Mouse (Mus musculus): Measurements from ENCODE around the gene Resf1. TPM values are rescaled to one million over a fixed set of nuclear protein-coding genes. Genes with fewer than 3 reads are reported as not detected.

Resf1 gene
- total and polyA plus RNA-seq, 2 experiments from 2014 or later, result 22.4 to 25.1 TPM

DNA sequence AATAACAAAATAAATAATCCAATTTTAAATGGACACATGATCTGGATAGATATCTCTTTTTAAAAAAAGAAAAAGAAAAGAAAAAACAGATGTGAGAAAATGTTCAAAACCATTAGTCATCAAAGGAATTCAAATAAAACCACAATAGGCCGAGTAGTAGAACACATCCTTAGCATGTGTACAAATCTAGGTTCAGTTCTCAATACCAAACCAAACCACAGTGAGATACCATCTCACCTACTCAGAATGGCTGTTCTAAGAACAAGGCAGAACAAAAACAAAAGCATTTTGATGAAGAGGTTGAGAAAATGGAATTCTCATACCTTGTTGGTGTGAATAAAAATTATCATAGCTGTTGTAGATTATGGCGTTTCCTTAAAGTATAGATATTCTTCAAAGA is 57.2 kb downstream of the Resf1 start:
- no peak overlapping the region for H3K27ac ChIP-seq
- H3K27me3 ChIP-seq (ENCODE audit: insufficient read depth, low read length), result no peaks in the 10 kb centered on the region
- 94% methylated on average over 2 of the region's 2 CpGs for WGBS
- no peak overlapping the region for H3K9ac ChIP-seq (replicated peaks; ENCODE audit: low read length)
- H3K4me3 ChIP-seq (ENCODE audit: low read length), result no peak overlapping the region
- no peaks in the 10 kb centered on the region for H3K36me3 ChIP-seq (ENCODE audit: insufficient read depth, low read length)
- DNase-seq (ENCODE audit: low spot score) (no peak), ATAC-seq (no peak)
- H3K4me1 ChIP-seq (ENCODE audit: insufficient read depth, low read length), result no peaks in the 10 kb centered on the region
- TF ChIP-seq CTCF (IDR thresholded peaks at IDR 0.05; ENCODE audit: low read depth), result no peak
- no peak overlapping the region for H3K4me2 ChIP-seq (ENCODE audit: low read depth, low read length)
- H3K9me3 ChIP-seq (ENCODE audit: low read length), result no peaks in the 10 kb centered on the region

DNA sequence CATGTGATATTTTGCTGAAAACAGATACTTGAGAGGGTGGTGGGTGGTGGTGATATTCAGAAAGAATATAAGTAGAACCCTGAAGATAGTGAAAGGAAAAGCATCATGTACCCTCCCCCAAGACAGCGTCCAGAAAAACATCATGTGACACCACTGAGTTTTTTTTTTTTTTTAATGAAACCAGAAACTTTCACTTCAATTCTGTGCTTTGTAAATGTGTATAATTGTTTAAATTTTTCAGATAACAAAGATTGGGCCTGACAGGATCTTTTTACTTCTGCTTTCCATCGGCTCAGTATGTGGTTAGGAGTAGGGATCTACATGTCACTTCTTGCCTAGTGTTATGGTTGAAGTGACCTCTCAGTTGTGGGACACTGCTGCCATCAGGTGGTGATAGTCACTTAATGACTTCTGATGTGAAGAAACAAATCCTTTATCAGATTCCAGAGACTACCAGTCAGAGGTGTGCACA is 65.8 kb downstream of the Resf1 start:
- H3K27ac ChIP-seq, result no peak overlapping the region
- peak; percentile 78 for DNase-seq (ENCODE audit: low spot score)
- H3K4me3 ChIP-seq (ENCODE audit: low read length), result no peak overlapping the region
- TF ChIP-seq CTCF (IDR thresholded peaks at IDR 0.05; ENCODE audit: low read depth), result peak; percentile 72
- WGBS, result 71% methylated on average over 2 of the region's 2 CpGs
- no peaks in the 10 kb centered on the region for H3K4me1 ChIP-seq (ENCODE audit: insufficient read depth, low read length)
- no peaks in the 10 kb centered on the region for H3K36me3 ChIP-seq (ENCODE audit: insufficient read depth, low read length)
- H3K9me3 ChIP-seq (ENCODE audit: low read length), result no peaks in the 10 kb centered on the region
- H3K9ac ChIP-seq (replicated peaks; ENCODE audit: low read length), result no peak overlapping the region
- no peaks in the 10 kb centered on the region for H3K27me3 ChIP-seq (ENCODE audit: insufficient read depth, low read length)
- ATAC-seq, result peak; percentile 59; the same call in 1 of the 2 replicates
- H3K4me2 ChIP-seq (ENCODE audit: low read depth, low read length), result no peak overlapping the region

DNA sequence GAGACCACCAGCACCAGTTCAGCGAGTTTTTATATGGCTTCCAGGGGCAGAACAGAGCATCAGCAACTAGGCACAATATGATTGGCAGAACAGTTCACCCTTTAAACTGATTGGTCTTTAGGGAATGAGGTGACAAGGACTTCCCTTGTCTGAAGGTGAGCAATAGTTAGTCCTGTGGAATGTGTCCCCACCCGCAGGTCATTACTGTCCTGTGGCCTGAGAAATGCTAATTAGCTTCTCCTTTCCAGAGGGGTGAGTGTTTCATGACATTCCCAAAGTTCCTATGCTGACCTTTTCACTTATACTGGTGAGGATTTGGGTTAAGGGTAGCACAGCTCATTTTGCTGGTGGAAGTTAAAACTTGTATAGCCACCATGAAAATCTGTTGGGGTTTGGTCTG is 74.3 kb downstream of the Resf1 start:
- no peaks in the 10 kb centered on the region for H3K4me1 ChIP-seq (ENCODE audit: insufficient read depth, low read length)
- ATAC-seq (no peak), DNase-seq (ENCODE audit: low spot score) (no peak)
- WGBS, result 89% methylated on average over 2 of the region's 2 CpGs
- H3K9me3 ChIP-seq (ENCODE audit: low read length), result no peaks in the 10 kb centered on the region
- H3K4me2 ChIP-seq (ENCODE audit: low read depth, low read length), result no peak overlapping the region
- no peak overlapping the region for H3K27ac ChIP-seq
- TF ChIP-seq CTCF (IDR thresholded peaks at IDR 0.05; ENCODE audit: low read depth), result no peak
- no peaks in the 10 kb centered on the region for H3K27me3 ChIP-seq (ENCODE audit: insufficient read depth, low read length)
- no peak overlapping the region for H3K9ac ChIP-seq (replicated peaks; ENCODE audit: low read length)
- no peak overlapping the region for H3K4me3 ChIP-seq (ENCODE audit: low read length)
- H3K36me3 ChIP-seq (ENCODE audit: insufficient read depth, low read length), result no peaks in the 10 kb centered on the region

Other genes starting within 250 kb of the Resf1 start
- gene Dennd5b, start 207.7 kb upstream of the Resf1 start, total RNA-seq (2014; rRNA removed), result 42.4 and 61.0 TPM in 2 replicates
- 11.9 TPM in 2 replicates for gene Dennd5b, start 207.7 kb upstream of the Resf1 start, polyA plus RNA-seq (2015; fragmentation: Nextera tagmentation; extraction: Ambion mirVana)
- gene Gm10203, start 179.2 kb upstream of the Resf1 start, total RNA-seq (2014; rRNA removed), result not detected in 2 replicates
- gene Gm10203, start 179.2 kb upstream of the Resf1 start, polyA plus RNA-seq (2015; fragmentation: Nextera tagmentation; extraction: Ambion mirVana), result not detected in 2 replicates
- gene Etfbkmt, start 169.6 kb upstream of the Resf1 start, total RNA-seq (2014; rRNA removed), result 3.0 and 4.9 TPM in 2 replicates
- gene Etfbkmt, start 169.6 kb upstream of the Resf1 start, polyA plus RNA-seq (2015; fragmentation: Nextera tagmentation; extraction: Ambion mirVana), result 6.6 TPM in 2 replicates
- gene Amn1, start 120.7 kb upstream of the Resf1 start, total RNA-seq (2014; rRNA removed), result 37.5 and 61.6 TPM in 2 replicates
- 88.8 and 90.6 TPM in 2 replicates for gene Amn1, start 120.7 kb upstream of the Resf1 start, polyA plus RNA-seq (2015; fragmentation: Nextera tagmentation; extraction: Ambion mirVana)
- gene Bicd1, start 99.5 kb downstream of the Resf1 start, total RNA-seq (2014; rRNA removed), result 33.0 and 38.3 TPM in 2 replicates
- gene Bicd1, start 99.5 kb downstream of the Resf1 start, polyA plus RNA-seq (2015; fragmentation: Nextera tagmentation; extraction: Ambion mirVana), result 37.1 and 39.2 TPM in 2 replicates

Data from hindbrain, postnatal 0 days (tissue).